Mouse (Mus musculus): ENCODE results near the gene Siglec1. TPM values are rescaled to one million over a fixed set of nuclear protein-coding genes. Genes with fewer than 3 reads are reported as not detected.

Siglec1 gene
- polyA plus RNA-seq, 1 experiment from 2014 or later = 0.70 TPM

- H3K4me3 ChIP-seq (ENCODE audit: low read depth, low read length) = peak overlapping the region; percentile 74; the same call in 1 of the 2 replicates
- H3K9me3 ChIP-seq (ENCODE audit: control insufficient read depth, low read length) = no peaks in the 10 kb centered on the region
- peaks cover 4% of the 10 kb centered on the region; the same call in 1 of the 2 replicates for H3K36me3 ChIP-seq (ENCODE audit: control insufficient read depth, insufficient read depth, low read length)
- H3K4me1 ChIP-seq (ENCODE audit: control insufficient read depth, insufficient read depth, low read length) = peaks cover 25% of the 10 kb centered on the region
- 84% methylated on average over 3 of the region's 3 CpGs for WGBS
- no peak for ATAC-seq (ENCODE audit: low read depth)
- DNase-seq (ENCODE audit: low spot score) = no peak
- no peak overlapping the region for H3K27ac ChIP-seq (replicated peaks; ENCODE audit: low read depth, low read length)
- H3K4me2 ChIP-seq (ENCODE audit: low read depth, low read length) = peak overlapping the region; percentile 80
- H3K9ac ChIP-seq (ENCODE audit: low read depth, low read length) = no peak overlapping the region
- no peaks in the 10 kb centered on the region for H3K27me3 ChIP-seq (replicated peaks; ENCODE audit: control insufficient read depth, insufficient read depth, low read length)
Measured at GRCm38 (mm10) chr2:131128636-131129157, 42.1 kb upstream of the Siglec1 start.

- Histone ChIP-seq H3K9me3 (ENCODE audit: control insufficient read depth, low read length) (no peaks in the 10 kb centered on the region), H3K36me3 (ENCODE audit: control insufficient read depth, insufficient read depth, low read length) (0 out of 2 replicates have a peak, but pooled peaks cover 4% of the 10 kb centered on the region), H3K4me3 (ENCODE audit: low read depth, low read length) (peak overlapping the region; percentile 74), H3K4me1 (ENCODE audit: control insufficient read depth, insufficient read depth, low read length) (peaks cover 25% of the 10 kb centered on the region), H3K4me2 (ENCODE audit: low read depth, low read length) (peak overlapping the region; percentile 80), H3K9ac (ENCODE audit: low read depth, low read length) (0 out of 2 replicates have a peak overlapping the region, but pooled peaks have one; percentile 89), H3K27ac (replicated peaks; ENCODE audit: low read depth, low read length) (no peak overlapping the region), H3K27me3 (replicated peaks; ENCODE audit: control insufficient read depth, insufficient read depth, low read length) (no peaks in the 10 kb centered on the region)
- DNase-seq (ENCODE audit: low spot score) = no peak
- no peak for ATAC-seq (ENCODE audit: low read depth)
- 75% methylated on average over 5 of the region's 5 CpGs for WGBS
Measured at GRCm38 (mm10) chr2:131128211-131128610, 41.6 kb upstream of the Siglec1 start.

- no peaks in the 10 kb centered on the region for H3K27me3 ChIP-seq (replicated peaks; ENCODE audit: control insufficient read depth, insufficient read depth, low read length)
- peaks cover 25% of the 10 kb centered on the region for H3K4me1 ChIP-seq (ENCODE audit: control insufficient read depth, insufficient read depth, low read length)
- H3K9me3 ChIP-seq (ENCODE audit: control insufficient read depth, low read length) = no peaks in the 10 kb centered on the region
- H3K36me3 ChIP-seq (ENCODE audit: control insufficient read depth, insufficient read depth, low read length) = 0 out of 2 replicates have a peak, but pooled peaks cover 4% of the 10 kb centered on the region
- 4% methylated on average over 4 of the region's 28 CpGs for WGBS
- peak within 1 kb of the TSS; percentile 89 for H3K9ac ChIP-seq (ENCODE audit: low read depth, low read length)
- DNase-seq (ENCODE audit: low spot score) (peak; percentile 89), ATAC-seq (ENCODE audit: low read depth) (peak; percentile 96)
- peak within 1 kb of the TSS; percentile 80 for H3K4me2 ChIP-seq (ENCODE audit: low read depth, low read length)
- H3K27ac ChIP-seq (replicated peaks; ENCODE audit: low read depth, low read length) = peak within 1 kb of the TSS; percentile 88
- peak within 1 kb of the TSS; percentile 74 for H3K4me3 ChIP-seq (ENCODE audit: low read depth, low read length)
Measured at GRCm38 (mm10) chr2:131127161-131127730, 40.7 kb upstream of the Siglec1 start, which contains the start of gene Hspa12b. Gene Hspa12b (plus strand): TSS chr2:131127280.

- H3K27ac ChIP-seq (replicated peaks; ENCODE audit: low read depth, low read length) = peak overlapping the region; percentile 88; the same call in 1 of the 2 replicates
- H3K4me2 ChIP-seq (ENCODE audit: low read depth, low read length) = peak overlapping the region; percentile 80
- no peaks in the 10 kb centered on the region for H3K27me3 ChIP-seq (replicated peaks; ENCODE audit: control insufficient read depth, insufficient read depth, low read length)
- DNase-seq (ENCODE audit: low spot score) (no peak), ATAC-seq (ENCODE audit: low read depth) (no peak)
- H3K4me3 ChIP-seq (ENCODE audit: low read depth, low read length) = peak overlapping the region; percentile 74
- H3K9ac ChIP-seq (ENCODE audit: low read depth, low read length) = peak overlapping the region; percentile 89
- H3K9me3 ChIP-seq (ENCODE audit: control insufficient read depth, low read length) = no peaks in the 10 kb centered on the region
- H3K36me3 ChIP-seq (ENCODE audit: control insufficient read depth, insufficient read depth, low read length) = no peaks in the 10 kb centered on the region
- H3K4me1 ChIP-seq (ENCODE audit: control insufficient read depth, insufficient read depth, low read length) = peaks cover 25% of the 10 kb centered on the region
- 43% methylated on average over 9 of the region's 9 CpGs for WGBS
Measured at GRCm38 (mm10) chr2:131125964-131126815, 39.6 kb upstream of the Siglec1 start.

GRCm38 (mm10) chr2:131125157-131125963 is 38.8 kb upstream of the Siglec1 start:
- H3K4me2 ChIP-seq (ENCODE audit: low read depth, low read length) = no peak overlapping the region
- no peaks in the 10 kb centered on the region for H3K36me3 ChIP-seq (ENCODE audit: control insufficient read depth, insufficient read depth, low read length)
- H3K27me3 ChIP-seq (replicated peaks; ENCODE audit: control insufficient read depth, insufficient read depth, low read length) = no peaks in the 10 kb centered on the region
- H3K27ac ChIP-seq (replicated peaks; ENCODE audit: low read depth, low read length) = no peak overlapping the region
- peaks cover 25% of the 10 kb centered on the region for H3K4me1 ChIP-seq (ENCODE audit: control insufficient read depth, insufficient read depth, low read length)
- no peak overlapping the region for H3K9ac ChIP-seq (ENCODE audit: low read depth, low read length)
- 89% methylated on average over 9 of the region's 9 CpGs for WGBS
- no peaks in the 10 kb centered on the region for H3K9me3 ChIP-seq (ENCODE audit: control insufficient read depth, low read length)
- ATAC-seq (ENCODE audit: low read depth) = no peak
- DNase-seq (ENCODE audit: low spot score) = no peak
- H3K4me3 ChIP-seq (ENCODE audit: low read depth, low read length) = no peak overlapping the region

GRCm38 (mm10) chr2:131124166-131124565 is 37.6 kb upstream of the Siglec1 start:
- Histone ChIP-seq H3K27ac (replicated peaks; ENCODE audit: low read depth, low read length) (no peak overlapping the region), H3K4me2 (ENCODE audit: low read depth, low read length) (no peak overlapping the region), H3K4me3 (ENCODE audit: low read depth, low read length) (no peak overlapping the region), H3K9ac (ENCODE audit: low read depth, low read length) (no peak overlapping the region), H3K36me3 (ENCODE audit: control insufficient read depth, insufficient read depth, low read length) (no peaks in the 10 kb centered on the region), H3K4me1 (ENCODE audit: control insufficient read depth, insufficient read depth, low read length) (peaks cover 25% of the 10 kb centered on the region), H3K27me3 (replicated peaks; ENCODE audit: control insufficient read depth, insufficient read depth, low read length) (no peaks in the 10 kb centered on the region), H3K9me3 (ENCODE audit: control insufficient read depth, low read length) (no peaks in the 10 kb centered on the region)
- DNase-seq (ENCODE audit: low spot score) = no peak
- 61% methylated on average over 3 of the region's 3 CpGs for WGBS
- no peak for ATAC-seq (ENCODE audit: low read depth)

GRCm38 (mm10) chr2:131118968-131119574 is 32.5 kb upstream of the Siglec1 start:
- Histone ChIP-seq H3K36me3 (ENCODE audit: control insufficient read depth, insufficient read depth, low read length) (no peaks in the 10 kb centered on the region), H3K4me2 (ENCODE audit: low read depth, low read length) (no peak overlapping the region), H3K4me1 (ENCODE audit: control insufficient read depth, insufficient read depth, low read length) (no peaks in the 10 kb centered on the region), H3K4me3 (ENCODE audit: low read depth, low read length) (no peak overlapping the region), H3K9ac (ENCODE audit: low read depth, low read length) (no peak overlapping the region), H3K27ac (replicated peaks; ENCODE audit: low read depth, low read length) (no peak overlapping the region), H3K9me3 (ENCODE audit: control insufficient read depth, low read length) (no peaks in the 10 kb centered on the region), H3K27me3 (replicated peaks; ENCODE audit: control insufficient read depth, insufficient read depth, low read length) (no peaks in the 10 kb centered on the region)
- no peak for DNase-seq (ENCODE audit: low spot score)
- ATAC-seq (ENCODE audit: low read depth) = no peak
- 74% methylated on average over 2 of the region's 2 CpGs for WGBS

GRCm38 (mm10) chr2:131105989-131106388 is 19.4 kb upstream of the Siglec1 start:
- no peak overlapping the region for H3K9ac ChIP-seq (ENCODE audit: low read depth, low read length)
- no peaks in the 10 kb centered on the region for H3K9me3 ChIP-seq (ENCODE audit: control insufficient read depth, low read length)
- ATAC-seq (ENCODE audit: low read depth) (no peak), DNase-seq (ENCODE audit: low spot score) (no peak)
- 89% methylated on average over 5 of the region's 5 CpGs for WGBS
- H3K36me3 ChIP-seq (ENCODE audit: control insufficient read depth, insufficient read depth, low read length) = no peaks in the 10 kb centered on the region
- H3K27ac ChIP-seq (replicated peaks; ENCODE audit: low read depth, low read length) = no peak overlapping the region
- H3K27me3 ChIP-seq (replicated peaks; ENCODE audit: control insufficient read depth, insufficient read depth, low read length) = no peaks in the 10 kb centered on the region
- H3K4me3 ChIP-seq (ENCODE audit: low read depth, low read length) = no peak overlapping the region
- no peaks in the 10 kb centered on the region for H3K4me1 ChIP-seq (ENCODE audit: control insufficient read depth, insufficient read depth, low read length)
- H3K4me2 ChIP-seq (ENCODE audit: low read depth, low read length) = no peak overlapping the region
